Mouse (Mus musculus) hindbrain, embryonic 14.5 days (tissue): ENCODE data around the gene Churc1. TPM values are rescaled to one million over a fixed set of nuclear protein-coding genes. Genes with fewer than 3 reads are reported as not detected.

ENCODE experiments used
- ATAC-seq: fragments of 200-750 bp; cut with Nextera tagmentation; 2 replicates; pipeline ENCODE4 v1.8.0; 2017; ENCODE audit warnings: moderate number of reproducible peaks, mild to moderate bottlenecking, moderate TSS enrichment, moderate library complexity; ENCODE audit not compliant: low FRiP score
- DNase-seq: peaks from one replicate; pipeline ENCODE4 v3.0.0-alpha.2; 2015; ENCODE audit warnings: low spot score
- H3K27ac ChIP-seq: fragments of 300-500 bp; sonication (generic); 2 replicates; pipeline ENCODE4 v1.5.1; 2014; ENCODE audit warnings: mild to moderate bottlenecking, moderate library complexity
- H3K27me3 ChIP-seq: fragments of 300-500 bp; sonication (generic); 2 replicates; pipeline ENCODE4 v1.6.1; 2014; ENCODE audit warnings: mild to moderate bottlenecking, low read length, mixed read lengths; ENCODE audit not compliant: control insufficient read depth, insufficient read depth
- H3K36me3 ChIP-seq: fragments of 300-500 bp; sonication (generic); replicated peaks from 2 replicates; pipeline ENCODE4 v1.6.1; 2014; ENCODE audit not compliant: control insufficient read depth, insufficient read depth
- H3K4me1 ChIP-seq: fragments of 300-500 bp; sonication (generic); replicated peaks from 2 replicates; pipeline ENCODE4 v1.6.1; 2014; ENCODE audit warnings: antibody characterized with exemption, low read length, mixed read lengths; ENCODE audit not compliant: control insufficient read depth, insufficient read depth
- H3K4me2 ChIP-seq: fragments of 300-500 bp; sonication (generic); replicated peaks from 2 replicates; pipeline ENCODE4 v1.6.1; 2014; ENCODE audit warnings: mild to moderate bottlenecking, moderate library complexity
- H3K4me3 ChIP-seq: fragments of 300-500 bp; sonication (generic); replicated peaks from 2 replicates; pipeline ENCODE4 v1.5.1; 2014; ENCODE audit warnings: mild to moderate bottlenecking, low read length
- H3K9ac ChIP-seq: fragments of 300-500 bp; sonication (generic); 2 replicates; pipeline ENCODE4 v1.6.1; 2014
- H3K9me3 ChIP-seq: fragments of 300-500 bp; sonication (generic); 2 replicates; pipeline ENCODE4 v1.6.1; 2016; ENCODE audit warnings: low read length; ENCODE audit not compliant: control insufficient read depth
- WGBS: fragments of 180-500 bp; shearing (Covaris S2); extraction: QIAGEN DNeasy Blood & Tissue Kit; methylation state at CpG from one replicate; pipeline ENCODE4 v1.1.7; 2014; 5-methylcytosine and 5-hydroxymethylcytosine counted together
- polyA plus RNA-seq: library from polyadenylated mRNA; unstranded; fragments of >200 nt; fragmentation: Nextera tagmentation; extraction: Ambion mirVana; gene quantifications from 2 replicates; pipeline ENCODE4 v1.2.1, GENCODE M21; 2014

Churc1 gene
- polyA plus RNA-seq, 1 experiment from 2014 or later = 161 TPM

DNA sequence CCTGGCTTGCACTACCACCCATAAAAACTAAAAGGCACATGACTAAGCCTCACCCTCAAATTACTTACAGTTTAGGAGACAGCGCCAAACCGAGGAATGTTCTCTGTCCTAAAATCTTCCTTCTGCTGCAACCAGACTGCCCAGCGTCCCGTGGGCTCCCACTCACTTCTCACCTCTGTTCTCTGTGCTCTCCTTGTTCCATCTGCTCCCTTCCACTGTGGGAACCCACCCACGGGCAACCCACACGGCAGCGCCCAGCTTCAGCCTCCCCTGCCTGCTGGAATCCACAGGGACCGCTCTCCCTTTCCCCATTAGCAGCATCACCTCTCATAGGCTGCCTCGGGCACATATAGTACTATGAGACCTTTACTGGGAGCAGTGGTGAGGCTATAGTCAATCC lies 53.6 kb downstream of the Churc1 start:
- ATAC-seq (no peak), DNase-seq (no peak)
- Histone ChIP-seq H3K4me1 (peaks cover 33% of the 10 kb centered on the region), H3K4me2 (no peak overlapping the region), H3K27me3 (no peaks in the 10 kb centered on the region), H3K36me3 (no peaks in the 10 kb centered on the region), H3K9ac (no peak overlapping the region), H3K9me3 (no peaks in the 10 kb centered on the region), H3K27ac (no peak overlapping the region), H3K4me3 (no peak overlapping the region)
- 87% methylated on average over 9 of the region's 9 CpGs for WGBS

DNA sequence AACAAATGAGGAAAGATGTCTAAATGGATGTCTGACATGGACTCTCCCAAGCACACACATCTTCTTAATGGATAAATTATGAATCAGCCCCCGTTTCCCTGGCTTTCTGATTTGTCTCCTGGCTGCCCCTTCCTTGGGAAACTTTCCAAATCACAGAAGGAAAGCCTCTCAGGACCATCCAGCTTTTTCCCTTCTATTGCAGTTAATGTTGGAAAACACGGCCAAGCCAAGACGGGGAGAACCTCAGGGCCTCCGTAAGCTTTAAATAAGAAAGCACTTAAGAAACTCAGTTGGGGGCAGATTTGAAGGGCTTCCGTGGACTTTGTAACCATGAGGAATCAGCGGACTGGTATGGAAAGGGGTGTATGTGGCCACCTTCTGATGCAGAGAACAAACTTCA lies 54.5 kb downstream of the Churc1 start:
- no peak for DNase-seq
- Histone ChIP-seq H3K36me3 (no peaks in the 10 kb centered on the region), H3K4me1 (peaks cover 33% of the 10 kb centered on the region), H3K27ac (no peak overlapping the region), H3K9me3 (no peaks in the 10 kb centered on the region), H3K4me3 (no peak overlapping the region), H3K4me2 (0 out of 2 replicates have a peak overlapping the region, but pooled peaks have one; percentile 71), H3K27me3 (no peaks in the 10 kb centered on the region), H3K9ac (no peak overlapping the region)
- no peak for ATAC-seq
- 76% methylated on average over 6 of the region's 6 CpGs for WGBS

DNA sequence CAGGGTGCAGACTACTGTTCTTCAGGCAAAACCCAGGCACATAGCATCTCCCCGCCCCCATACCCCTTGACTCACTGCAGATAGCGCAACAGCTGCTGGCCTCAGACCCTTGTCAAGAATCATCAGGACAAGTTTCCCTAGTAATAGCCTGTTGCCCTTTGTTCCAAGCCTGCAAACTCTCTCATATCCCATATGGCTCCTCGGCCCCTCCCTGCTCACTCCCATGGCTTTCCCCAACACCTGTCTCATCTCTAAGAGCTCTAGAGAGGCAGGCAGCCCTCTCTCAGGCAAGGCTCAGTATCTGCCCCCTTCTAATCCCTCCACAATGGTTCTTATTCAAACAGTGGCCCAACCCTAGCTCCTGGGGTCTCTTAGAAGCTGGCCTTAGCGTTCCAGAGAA lies 55.3 kb downstream of the Churc1 start:
- Histone ChIP-seq H3K27me3 (no peaks in the 10 kb centered on the region), H3K27ac (no peak overlapping the region), H3K4me1 (peaks cover 33% of the 10 kb centered on the region), H3K9ac (peak overlapping the region; percentile 83; the same call in 1 of the 2 replicates), H3K4me3 (0 out of 2 replicates have a peak overlapping the region, but pooled peaks have one; percentile 68), H3K36me3 (no peaks in the 10 kb centered on the region), H3K4me2 (peak overlapping the region; percentile 71), H3K9me3 (no peaks in the 10 kb centered on the region)
- ATAC-seq (no peak), DNase-seq (no peak)
- WGBS = 54% methylated on average over 4 of the region's 4 CpGs

DNA sequence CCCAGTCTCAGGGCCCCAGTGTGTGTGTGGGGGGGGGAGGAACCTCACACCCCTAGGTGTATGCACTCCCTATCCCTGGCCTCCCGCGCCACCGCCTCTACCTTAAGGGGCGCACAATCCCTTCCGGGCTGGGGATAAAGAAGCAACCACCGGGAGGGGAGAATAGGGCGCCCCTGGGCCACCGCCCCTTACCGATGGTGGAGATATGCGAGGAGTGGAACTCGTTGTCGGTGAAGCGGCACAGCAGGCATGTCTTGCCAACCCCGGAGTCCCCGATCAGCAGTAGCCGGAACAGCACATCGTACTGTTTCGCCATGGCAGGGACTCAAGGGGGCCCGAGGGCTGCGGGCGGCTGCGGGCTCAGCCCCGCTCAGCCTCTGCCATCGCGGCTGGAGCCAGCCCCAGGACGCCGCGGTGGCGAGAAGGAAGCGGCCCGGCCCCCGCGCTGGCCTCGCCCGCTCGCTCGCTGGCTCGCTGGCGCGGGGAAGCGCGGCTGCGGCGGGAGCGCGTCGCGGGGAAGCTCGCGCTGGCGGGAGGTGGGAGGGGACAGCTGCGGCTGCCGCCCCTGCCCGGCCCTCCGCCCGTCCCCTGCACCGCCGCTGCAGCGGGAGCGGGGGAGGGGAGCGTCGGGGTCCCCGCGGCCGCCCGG lies 56.8 kb downstream of the Churc1 start:
- peak; percentile 80 for ATAC-seq
- H3K4me3 ChIP-seq = peak overlapping the region; percentile 68
- H3K27me3 ChIP-seq = no peaks in the 10 kb centered on the region
- peak overlapping the region; percentile 83 for H3K9ac ChIP-seq
- H3K36me3 ChIP-seq = no peaks in the 10 kb centered on the region
- DNase-seq = peak; percentile 60
- H3K27ac ChIP-seq = peak overlapping the region; percentile 84
- peaks cover 33% of the 10 kb centered on the region for H3K4me1 ChIP-seq
- under 1% methylated on average over 48 of the region's 66 CpGs for WGBS
- H3K4me2 ChIP-seq = peak overlapping the region; percentile 71
- no peaks in the 10 kb centered on the region for H3K9me3 ChIP-seq

DNA sequence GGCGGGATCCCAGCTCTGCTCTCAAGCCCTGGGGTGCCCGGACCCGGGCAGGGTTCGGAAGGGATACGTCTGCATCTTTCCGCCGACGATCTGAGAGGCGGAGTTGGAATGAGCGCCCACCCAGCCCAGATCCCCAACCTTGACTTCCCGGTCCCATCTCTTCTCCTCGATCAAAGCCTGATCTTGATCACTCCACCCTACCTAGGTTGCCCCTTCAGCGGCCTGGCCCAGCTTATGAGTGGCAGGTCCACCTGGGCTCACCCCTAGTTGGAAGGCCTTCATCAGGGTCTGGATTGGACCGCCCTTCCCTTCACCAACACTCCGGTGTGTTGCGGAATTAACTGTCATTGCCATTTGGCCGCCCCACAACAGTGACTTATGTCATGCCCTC lies 57.3 kb downstream of the Churc1 start, which contains the start of gene Rab15:
TSS of gene Rab15 (minus strand) at position 258 of the 391 bp plus-strand sequence.
- Histone ChIP-seq H3K4me3 (peak within 1 kb of the TSS; percentile 68), H3K4me2 (peak within 1 kb of the TSS; percentile 71), H3K36me3 (no peaks in the 10 kb centered on the region), H3K9ac (peak within 1 kb of the TSS; percentile 83), H3K27me3 (no peaks in the 10 kb centered on the region), H3K4me1 (peaks cover 28% of the 10 kb centered on the region), H3K9me3 (no peaks in the 10 kb centered on the region), H3K27ac (peak within 1 kb of the TSS; percentile 84)
- ATAC-seq (peak; percentile 38), DNase-seq (peak; percentile 45)
- WGBS = 2% methylated on average over 17 of the region's 17 CpGs

DNA sequence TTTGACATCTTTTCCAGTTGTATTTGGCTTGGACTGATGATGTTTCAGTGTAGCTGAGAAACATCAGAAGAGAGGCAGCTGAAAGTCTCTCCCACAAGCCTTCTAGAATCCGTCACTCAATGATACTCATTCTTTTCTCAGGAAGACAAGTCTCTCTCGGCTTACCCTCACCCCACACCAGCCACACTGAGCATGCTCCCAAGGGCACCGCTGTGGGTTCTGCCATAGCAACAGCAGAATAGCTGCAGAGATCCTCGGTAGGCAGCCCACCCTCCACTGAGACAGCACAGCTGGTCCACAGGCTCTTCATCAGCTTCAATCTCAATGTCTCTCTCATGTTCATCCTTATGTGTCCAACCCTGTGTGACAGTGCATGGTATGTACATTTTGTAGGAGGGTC lies 59.9 kb downstream of the Churc1 start:
- H3K36me3 ChIP-seq = no peaks in the 10 kb centered on the region
- ATAC-seq (no peak), DNase-seq (no peak)
- H3K9me3 ChIP-seq = no peaks in the 10 kb centered on the region
- H3K4me3 ChIP-seq = no peak overlapping the region
- H3K9ac ChIP-seq = no peak overlapping the region
- H3K27ac ChIP-seq = no peak overlapping the region
- H3K4me2 ChIP-seq = no peak overlapping the region
- H3K27me3 ChIP-seq = no peaks in the 10 kb centered on the region
- H3K4me1 ChIP-seq = peaks cover 17% of the 10 kb centered on the region
- WGBS = 47% methylated on average over 4 of the region's 4 CpGs

DNA sequence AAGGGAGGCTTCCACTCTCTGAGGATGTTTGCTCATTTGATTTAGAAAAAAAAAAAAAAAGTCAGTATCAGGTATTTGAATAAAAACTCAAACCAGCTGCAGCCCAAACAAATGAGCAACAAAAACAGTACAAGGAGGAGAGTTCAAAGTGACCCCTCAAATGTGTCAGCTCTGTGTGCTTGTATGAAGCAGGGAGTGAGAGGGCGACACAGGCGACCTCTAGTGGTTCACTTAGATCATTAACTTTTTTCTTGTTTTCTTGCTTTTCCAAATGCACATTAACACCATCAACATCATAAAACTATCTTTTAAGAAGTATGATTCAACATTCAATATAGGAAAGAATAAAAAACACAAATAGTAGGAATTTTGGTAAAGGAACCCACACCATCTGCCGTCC lies 67.4 kb downstream of the Churc1 start:
- Histone ChIP-seq H3K27me3 (no peaks in the 10 kb centered on the region), H3K4me2 (no peak overlapping the region), H3K4me1 (no peaks in the 10 kb centered on the region), H3K9ac (no peak overlapping the region), H3K27ac (no peak overlapping the region), H3K9me3 (no peaks in the 10 kb centered on the region), H3K4me3 (no peak overlapping the region), H3K36me3 (no peaks in the 10 kb centered on the region)
- WGBS = 7% methylated on average over 3 of the region's 3 CpGs
- ATAC-seq = no peak
- DNase-seq = peak; percentile 69

Other genes starting within 250 kb of the Churc1 start
- 1.3 and 1.6 TPM in 2 replicates for gene Plekhg3, start 234.6 kb upstream of the Churc1 start, polyA plus RNA-seq
- 11.3 and 11.5 TPM in 2 replicates for gene Sptb, start 55.0 kb upstream of the Churc1 start, polyA plus RNA-seq
- gene Fntb, start 51 bp downstream of the Churc1 start, polyA plus RNA-seq = 40.4 and 43.9 TPM in 2 replicates
- gene Gpx2, start 30.0 kb downstream of the Churc1 start, polyA plus RNA-seq = 0.19 TPM in 1 of 2 replicates, not detected in the other
- 35.7 and 44.8 TPM in 2 replicates for gene Rab15, start 57.4 kb downstream of the Churc1 start, polyA plus RNA-seq
- 47.6 and 52.9 TPM in 2 replicates for gene Max, start 196.7 kb downstream of the Churc1 start, polyA plus RNA-seq